Mouse (Mus musculus): Measurements from ENCODE around the gene Dok5. TPM values are rescaled to one million over a fixed set of nuclear protein-coding genes. Genes with fewer than 3 reads are reported as not detected.

Dok5 gene
- total and polyA plus RNA-seq, 3 experiments, result not detected

GRCm38 (mm10) chr2:170734446-170734845 lies 2.8 kb downstream of the Dok5 start:
- no peaks in the 10 kb centered on the region for H3K79me2 ChIP-seq (ENCODE audit: control insufficient read depth, insufficient read depth, low read length, poor library complexity)
- no peaks in the 10 kb centered on the region for H3K4me1 ChIP-seq (ENCODE audit: control insufficient read depth in 1 of 2, insufficient read depth in 2 of 2, low read length in 2 of 2)
- H3K4me3 ChIP-seq (ENCODE audit: control insufficient read depth in 1 of 2, insufficient read depth in 1 of 2, low read depth in 2 of 2, low read length in 2 of 2), result no peak overlapping the region
- DNase-seq (ENCODE audit: low read depth, low spot score), result no peak
- H3K27me3 ChIP-seq (ENCODE audit: control insufficient read depth in 1 of 2, insufficient read depth in 2 of 2, low read length in 2 of 2), result no peaks in the 10 kb centered on the region
- H3K9ac ChIP-seq (ENCODE audit: control insufficient read depth, low read depth, low read length, poor library complexity, severe bottlenecking), result no peak overlapping the region
- TF ChIP-seq MEF2A (IDR thresholded peaks at IDR 0.05; ENCODE audit: extremely low read depth, insufficient replicate concordance, low read depth, low read length, poor library complexity, severe bottlenecking) (no peak), SIN3A (IDR thresholded peaks at IDR 0.05; ENCODE audit: low read length) (no peak), MYB (IDR thresholded peaks at IDR 0.05; ENCODE audit: low read depth, low read length) (no peak), TCF12 (IDR thresholded peaks at IDR 0.05; ENCODE audit: low read depth, low read length) (no peak), TBP (IDR thresholded peaks at IDR 0.05; ENCODE audit: low read depth, low read length) (no peak), SMC3 (IDR thresholded peaks at IDR 0.05; ENCODE audit: low read depth, low read length) (no peak), UBTF (IDR thresholded peaks at IDR 0.05; ENCODE audit: borderline replicate concordance, insufficient read depth, low read depth, low read length) (no peak)
- H3K36me3 ChIP-seq (ENCODE audit: control insufficient read depth in 1 of 2, insufficient read depth in 2 of 2, low read length in 2 of 2), result no peaks in the 10 kb centered on the region
- no peaks in the 10 kb centered on the region for H3K9me3 ChIP-seq (replicated peaks; ENCODE audit: insufficient read depth, low read length)
- H3K27ac ChIP-seq (ENCODE audit: control insufficient read depth, low read depth, low read length), result no peak overlapping the region

GRCm38 (mm10) chr2:170738446-170738845 lies 6.8 kb downstream of the Dok5 start:
- Histone ChIP-seq H3K79me2 (ENCODE audit: control insufficient read depth, insufficient read depth, low read length, poor library complexity) (no peaks in the 10 kb centered on the region), H3K4me1 (ENCODE audit: control insufficient read depth in 1 of 2, insufficient read depth in 2 of 2, low read length in 2 of 2) (no peaks in the 10 kb centered on the region), H3K9me3 (replicated peaks; ENCODE audit: insufficient read depth, low read length) (no peaks in the 10 kb centered on the region), H3K9ac (ENCODE audit: control insufficient read depth, low read depth, low read length, poor library complexity, severe bottlenecking) (no peak overlapping the region), H3K27ac (ENCODE audit: control insufficient read depth, low read depth, low read length) (no peak overlapping the region), H3K27me3 (ENCODE audit: control insufficient read depth in 1 of 2, insufficient read depth in 2 of 2, low read length in 2 of 2) (no peaks in the 10 kb centered on the region), H3K4me3 (ENCODE audit: control insufficient read depth in 1 of 2, insufficient read depth in 1 of 2, low read depth in 2 of 2, low read length in 2 of 2) (no peak overlapping the region), H3K36me3 (ENCODE audit: control insufficient read depth in 1 of 2, insufficient read depth in 2 of 2, low read length in 2 of 2) (no peaks in the 10 kb centered on the region)
- DNase-seq (ENCODE audit: low read depth, low spot score), result no peak
- TF ChIP-seq EP300 (IDR thresholded peaks at IDR 0.05; ENCODE audit: low read depth in 1 of 2, low read length in 2 of 2), result no peak

- TF ChIP-seq NELFE (IDR thresholded peaks at IDR 0.05; ENCODE audit: low read depth, low read length), result no peak
- TF ChIP-seq MYC (IDR thresholded peaks at IDR 0.05; ENCODE audit: low read depth, low read length), result no peak
- no peak for TF ChIP-seq MAFK (IDR thresholded peaks at IDR 0.05; ENCODE audit: borderline replicate concordance, low read depth, low read length)
- no peak for TF ChIP-seq GATA1 (IDR thresholded peaks at IDR 0.05; ENCODE audit: low read depth, low read length)
- no peak for TF ChIP-seq RCOR1 (IDR thresholded peaks at IDR 0.05; ENCODE audit: low read depth, low read length)
- TF ChIP-seq RAD21 (IDR thresholded peaks at IDR 0.05; ENCODE audit: low read depth, low read length), result no peak
- no peak for TF ChIP-seq SMC3 (IDR thresholded peaks at IDR 0.05; ENCODE audit: low read depth, low read length)
- no peak for TF ChIP-seq JUND (IDR thresholded peaks at IDR 0.05; ENCODE audit: low read depth, low read length)
- no peaks in the 10 kb centered on the region for H3K9me3 ChIP-seq (replicated peaks; ENCODE audit: insufficient read depth, low read length)
- no peaks in the 10 kb centered on the region for H3K36me3 ChIP-seq (ENCODE audit: control insufficient read depth in 1 of 2, insufficient read depth in 2 of 2, low read length in 2 of 2)
- H3K79me2 ChIP-seq (ENCODE audit: control insufficient read depth, insufficient read depth, low read length, poor library complexity), result no peaks in the 10 kb centered on the region
- H3K27ac ChIP-seq (ENCODE audit: control insufficient read depth, low read depth, low read length), result no peak overlapping the region
- no peak for DNase-seq (ENCODE audit: low read depth, low spot score)
- H3K4me3 ChIP-seq (ENCODE audit: control insufficient read depth in 1 of 2, insufficient read depth in 1 of 2, low read depth in 2 of 2, low read length in 2 of 2), result no peak overlapping the region
- H3K27me3 ChIP-seq (ENCODE audit: control insufficient read depth in 1 of 2, insufficient read depth in 2 of 2, low read length in 2 of 2), result no peaks in the 10 kb centered on the region
- H3K4me1 ChIP-seq (ENCODE audit: control insufficient read depth in 1 of 2, insufficient read depth in 2 of 2, low read length in 2 of 2), result no peaks in the 10 kb centered on the region
- H3K9ac ChIP-seq (ENCODE audit: control insufficient read depth, low read depth, low read length, poor library complexity, severe bottlenecking), result no peak overlapping the region
Observed at GRCm38 (mm10) chr2:170738891-170739290, 7.3 kb downstream of the Dok5 start.
